ENCODE assay signal across 11 mouse cellular contexts in the genomic region with DNA sequence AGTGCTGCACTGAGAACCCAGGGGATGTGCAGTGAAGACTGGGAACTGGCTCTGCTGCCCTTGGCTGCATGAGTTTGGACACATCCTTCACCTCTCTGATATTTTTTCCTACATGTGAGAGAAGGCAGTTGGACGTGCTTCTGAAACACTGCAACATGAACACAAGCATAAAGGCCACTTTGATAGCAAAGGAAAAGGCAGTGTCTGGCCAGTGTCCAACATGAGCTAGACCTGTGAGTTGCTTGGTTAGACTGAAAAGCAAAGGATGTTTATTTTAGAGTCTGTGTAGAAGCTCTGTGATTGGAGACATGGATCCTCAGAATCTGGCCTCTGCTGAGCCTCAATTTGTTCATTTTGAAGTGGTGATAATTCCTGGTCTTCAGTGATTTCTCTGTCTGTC.
"Had no signal": no experiment of that assay in that cellular context is flagged by ENCODE, and none has a peak within 500 bp of the region (broad histone marks: within the 10 kb centered on the region; RNA-seq: fewer than 3 reads in every experiment).

No protein-coding gene starts in this region.

- ATAC-seq: liver, postnatal 0 days; midbrain, embryonic 13.5 days had no signal

- H3K4me1 ChIP-seq: limb, embryonic 12.5 days; liver, embryonic 13.5 days; midbrain, embryonic 13.5 days; stomach, embryonic 15.5 days had no signal

- H3K36me3 ChIP-seq: limb, embryonic 12.5 days; liver, embryonic 13.5 days; midbrain, embryonic 13.5 days; stomach, embryonic 15.5 days had no signal

- H3K4me2 ChIP-seq: limb, embryonic 12.5 days; liver, embryonic 13.5 days; midbrain, embryonic 13.5 days; stomach, embryonic 15.5 days had no signal

- H3K9me3 ChIP-seq: limb, embryonic 12.5 days; liver, embryonic 13.5 days; midbrain, embryonic 13.5 days; stomach, embryonic 15.5 days had no signal

- DNase-seq: kidney, postnatal 36 days; liver; liver, embryonic 13.5 days; liver, postnatal 0 days; right cerebral cortex, postnatal 14 days; thymus, adult 2 months; thymus, postnatal 25 days had no signal

- H3K9ac ChIP-seq: limb, embryonic 12.5 days; liver, embryonic 13.5 days; liver, postnatal 0 days; midbrain, embryonic 13.5 days; stomach, embryonic 15.5 days had no signal

- H3K4me3 ChIP-seq: limb, embryonic 12.5 days; liver, embryonic 13.5 days; midbrain, embryonic 13.5 days; stomach, embryonic 15.5 days had no signal

- H3K27me3 ChIP-seq: limb, embryonic 12.5 days; liver, embryonic 13.5 days; midbrain, embryonic 13.5 days; stomach, embryonic 15.5 days had no signal

- H3K27ac ChIP-seq: kidney, postnatal 0 days; limb, embryonic 12.5 days; liver, embryonic 13.5 days; midbrain, embryonic 13.5 days; stomach, embryonic 15.5 days had no signal
